Mouse (Mus musculus) kidney, adult 2 months (tissue): ENCODE measurements around the gene Tspan18. TPM values are rescaled to one million over a fixed set of nuclear protein-coding genes. Genes with fewer than 3 reads are reported as not detected.

Source experiments
- DNase-seq: peaks from one replicate; pipeline ENCODE4 v3.0.0; 2021
- H3K27ac ChIP-seq: fragments of 200-500 bp; 2 replicates; pipeline ENCODE4 v1.5.1; 2012; ENCODE audit warnings: low read depth, low read length, control low read depth, inconsistent platforms; ENCODE audit not compliant: insufficient read depth
- H3K27me3 ChIP-seq: fragments of 200-500 bp; replicated peaks from 2 replicates; pipeline ENCODE4 v1.6.1; 2012; ENCODE audit warnings: mild to moderate bottlenecking, moderate library complexity, low read length, inconsistent platforms; ENCODE audit not compliant: control insufficient read depth, insufficient read depth
- H3K36me3 ChIP-seq: fragments of 200-500 bp; 2 replicates; pipeline ENCODE4 v1.6.1; 2012; ENCODE audit warnings: mild to moderate bottlenecking, moderate library complexity, low read length, inconsistent platforms; ENCODE audit not compliant: control insufficient read depth, insufficient read depth
- H3K4me1 ChIP-seq: fragments of 200-500 bp; 2 replicates; pipeline ENCODE4 v1.6.1; 2011; ENCODE audit warnings: low read length; ENCODE audit not compliant: control insufficient read depth, insufficient read depth
- H3K4me3 ChIP-seq: fragments of 200-500 bp; 2 replicates; pipeline ENCODE4 v1.5.1; 2011; ENCODE audit warnings: mild to moderate bottlenecking, low read depth, low read length, control low read depth; ENCODE audit not compliant: insufficient read depth
- CTCF ChIP-seq: fragments of 200-500 bp; conservative IDR thresholded peaks from 2 replicates; pipeline ENCODE4 v1.5.1; 2011; ENCODE audit warnings: low read depth, mild to moderate bottlenecking, control low read depth, low read length, moderate library complexity, mixed read lengths; ENCODE audit not compliant: insufficient read depth, insufficient read length
- POLR2A ChIP-seq: fragments of 200-500 bp; IDR thresholded peaks from one replicate; pipeline ENCODE4 v1.6.1; 2011; ENCODE audit warnings: low read depth, low read length, control low read depth
- WGBS: fragments of 180-500 bp; shearing (Covaris S2); methylation state at CpG from one replicate; pipeline ENCODE4 v1.1.7; 2018; 5-methylcytosine and 5-hydroxymethylcytosine counted together
- polyA plus RNA-seq: library from polyadenylated mRNA; depleted of rRNA; stranded (reverse); fragments of >200 nt; gene quantifications from 2 replicates; pipeline ENCODE4 v1.2.3, GENCODE M21; 2012

Gene Tspan18
- polyA plus RNA-seq, 1 experiment, result 20.9 TPM

DNA sequence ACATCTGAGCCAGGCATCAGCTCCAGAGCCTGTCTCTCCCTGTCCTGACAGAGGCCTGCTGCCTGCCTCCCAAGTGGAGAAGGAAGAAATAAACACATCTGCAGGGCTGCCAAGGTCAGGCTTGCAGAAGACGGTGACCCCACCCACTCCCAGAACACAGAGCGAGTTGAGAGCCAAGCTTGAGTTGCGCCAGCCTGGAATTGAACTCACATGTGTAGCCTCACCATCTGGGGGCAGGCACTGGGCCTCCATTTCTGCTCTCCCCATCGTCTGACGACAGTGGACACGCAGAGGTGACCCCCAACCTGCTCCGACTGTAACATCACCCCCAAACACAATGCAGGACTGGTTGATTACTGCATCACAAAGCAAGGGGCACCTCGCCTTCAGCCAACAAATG, 12.4 kb downstream of the Tspan18 start:
- Histone ChIP-seq H3K27ac (no peak overlapping the region), H3K36me3 (no peaks in the 10 kb centered on the region), H3K4me3 (no peak overlapping the region), H3K27me3 (no peaks in the 10 kb centered on the region), H3K4me1 (no peaks in the 10 kb centered on the region)
- WGBS, result 75% methylated on average over 8 of the region's 8 CpGs
- TF ChIP-seq POLR2A, result no peak
- DNase-seq, result peak; percentile 34

DNA sequence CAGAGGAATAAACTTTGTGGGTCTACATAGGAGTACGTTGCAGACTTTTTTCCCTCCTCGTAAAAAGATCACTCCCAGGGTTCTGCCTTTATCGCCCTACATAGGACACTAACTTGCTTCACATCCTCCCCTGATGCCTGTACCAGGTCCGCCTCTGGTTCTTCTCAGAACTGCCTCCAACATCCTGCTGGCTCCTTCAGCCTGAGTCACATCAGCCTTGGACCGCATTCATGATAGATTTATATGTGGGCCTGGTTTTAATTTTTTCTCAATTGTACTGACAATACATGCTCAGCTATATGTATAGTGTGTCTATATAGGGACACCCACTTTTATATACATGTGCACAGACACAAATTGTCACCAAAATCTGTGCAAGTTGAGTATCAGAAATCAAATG, 14.0 kb downstream of the Tspan18 start:
- 82% methylated on average over 5 of the region's 5 CpGs for WGBS
- H3K27ac ChIP-seq, result no peak overlapping the region
- H3K4me1 ChIP-seq, result no peaks in the 10 kb centered on the region
- TF ChIP-seq CTCF, result no peak
- TF ChIP-seq POLR2A, result no peak
- DNase-seq, result no peak
- no peak overlapping the region for H3K4me3 ChIP-seq
- H3K36me3 ChIP-seq, result no peaks in the 10 kb centered on the region
- H3K27me3 ChIP-seq, result no peaks in the 10 kb centered on the region

DNA sequence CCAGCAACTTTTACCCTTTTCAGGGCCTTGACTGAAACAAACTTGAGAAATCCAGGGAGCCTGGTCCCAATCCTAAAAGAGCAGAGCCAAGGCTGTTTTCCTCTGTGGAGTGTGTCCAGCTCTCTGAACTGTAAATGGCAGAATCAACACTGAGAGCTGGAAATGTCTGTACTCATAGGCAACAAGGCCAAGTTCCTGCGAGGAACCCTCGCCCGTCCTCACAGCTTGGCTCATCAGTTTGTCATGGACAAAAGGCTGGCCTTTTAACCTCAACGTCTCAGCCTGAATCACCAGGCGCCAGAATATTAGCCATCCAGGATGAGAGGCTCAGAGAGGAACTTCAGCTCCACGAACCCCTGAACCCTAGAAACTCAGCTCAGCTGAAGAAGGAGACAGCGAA, 14.7 kb downstream of the Tspan18 start:
- Histone ChIP-seq H3K4me1 (no peaks in the 10 kb centered on the region), H3K27me3 (no peaks in the 10 kb centered on the region), H3K36me3 (no peaks in the 10 kb centered on the region), H3K4me3 (no peak overlapping the region), H3K27ac (no peak overlapping the region)
- TF ChIP-seq CTCF (no peak), POLR2A (no peak)
- peak; percentile 24 for DNase-seq
- WGBS, result 61% methylated on average over 7 of the region's 7 CpGs

DNA sequence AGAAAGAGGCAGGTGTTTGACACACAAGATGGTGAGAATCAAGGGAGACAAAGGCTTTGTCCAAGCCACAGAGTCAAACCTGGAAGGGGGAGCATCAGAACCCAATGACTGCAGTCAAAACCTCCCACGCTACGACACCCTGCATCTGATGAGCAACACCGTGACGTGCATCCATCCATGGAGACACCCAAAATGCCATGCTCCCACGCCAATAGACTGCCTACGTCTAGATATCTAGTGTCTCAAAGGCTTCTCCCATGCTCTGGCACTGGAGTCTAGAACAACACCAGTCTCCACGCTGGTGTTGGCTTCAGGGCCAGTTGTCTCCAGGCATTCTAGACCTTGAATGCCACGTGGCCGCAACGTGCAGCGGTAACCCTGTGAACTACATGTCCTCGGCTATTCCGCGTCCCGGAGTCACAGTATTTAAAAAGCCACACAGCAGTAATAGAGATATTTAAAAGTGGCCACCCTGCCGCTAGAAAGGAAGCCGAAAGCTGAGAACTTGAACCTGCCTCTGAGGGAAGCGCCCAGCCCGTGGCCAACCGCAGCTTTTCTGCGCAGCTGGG, 15.4 kb downstream of the Tspan18 start:
- H3K27me3 ChIP-seq, result no peaks in the 10 kb centered on the region
- H3K27ac ChIP-seq, result no peak overlapping the region
- no peak overlapping the region for H3K4me3 ChIP-seq
- DNase-seq, result no peak
- 71% methylated on average over 21 of the region's 21 CpGs for WGBS
- peaks cover 5% of the 10 kb centered on the region; the same call in 1 of the 2 replicates for H3K4me1 ChIP-seq
- no peaks in the 10 kb centered on the region for H3K36me3 ChIP-seq
- no peak for TF ChIP-seq CTCF

DNA sequence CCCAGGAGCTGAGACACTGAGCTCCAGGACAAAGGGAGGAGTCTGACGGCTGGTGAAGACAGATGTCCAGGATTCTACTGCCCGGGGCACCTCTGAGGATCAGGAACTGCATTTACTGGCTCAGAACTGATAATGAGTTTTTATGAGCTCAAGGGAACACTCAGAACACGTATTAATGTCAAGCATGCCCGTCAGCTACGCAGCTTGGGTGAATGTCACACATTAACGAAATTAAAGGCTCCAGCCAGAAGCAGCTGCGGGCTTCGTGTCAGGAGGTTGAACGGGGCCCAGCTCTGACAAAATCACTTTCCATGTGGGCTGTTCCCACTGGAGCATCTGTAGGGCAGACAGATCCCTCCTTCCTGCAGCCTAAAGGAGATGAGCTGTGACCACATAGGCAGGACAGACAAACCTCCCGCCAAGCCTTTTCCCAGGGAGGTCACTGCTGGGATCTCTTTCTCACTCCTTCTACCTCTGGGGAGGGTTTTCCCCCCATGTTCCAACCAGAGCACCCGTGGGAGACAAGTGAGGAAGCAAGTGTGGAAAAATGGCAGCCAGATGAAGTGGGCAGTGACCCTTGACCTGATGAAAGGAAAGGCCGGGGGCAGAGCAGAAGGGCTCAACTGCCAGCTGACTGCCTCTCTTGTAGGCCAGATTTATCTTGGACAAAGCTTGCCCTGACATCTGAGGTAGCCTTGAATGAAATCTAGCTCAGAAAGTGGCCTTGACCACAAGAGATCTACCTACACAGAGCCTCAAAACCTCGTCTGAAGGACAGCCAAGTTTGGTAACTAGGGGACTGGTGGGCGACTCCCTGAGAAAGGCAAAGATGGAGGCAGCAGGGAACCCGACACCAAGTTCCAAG, 20.3 kb downstream of the Tspan18 start:
- peak; percentile 71 for DNase-seq
- no peak overlapping the region for H3K4me3 ChIP-seq
- TF ChIP-seq CTCF (no peak), POLR2A (no peak)
- WGBS, result 34% methylated on average over 15 of the region's 15 CpGs
- peaks cover 5% of the 10 kb centered on the region; the same call in 1 of the 2 replicates for H3K4me1 ChIP-seq
- no peaks in the 10 kb centered on the region for H3K27me3 ChIP-seq
- no peaks in the 10 kb centered on the region for H3K36me3 ChIP-seq
- no peak overlapping the region for H3K27ac ChIP-seq

DNA sequence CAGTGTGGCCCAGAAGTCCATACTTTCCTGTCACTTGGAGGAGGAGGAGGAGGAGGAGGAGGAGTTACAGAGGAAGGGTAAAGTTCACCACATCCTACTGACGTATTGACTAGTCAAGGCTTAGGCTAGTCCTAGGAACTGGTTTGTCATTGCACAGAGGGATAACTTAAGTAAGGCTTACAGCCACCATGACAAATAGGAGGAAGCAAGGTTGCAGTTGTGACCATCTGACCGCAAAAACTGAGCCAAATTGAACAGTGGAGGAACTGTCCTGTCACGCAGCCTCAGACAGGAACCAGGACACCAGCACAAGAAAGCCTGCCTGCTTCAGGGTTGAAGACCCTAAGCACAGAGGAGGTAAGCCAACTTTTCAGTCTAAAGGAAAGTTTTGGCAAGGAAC, 21.8 kb downstream of the Tspan18 start:
- TF ChIP-seq POLR2A, result no peak
- TF ChIP-seq CTCF, result no peak
- Histone ChIP-seq H3K4me3 (no peak overlapping the region), H3K27me3 (no peaks in the 10 kb centered on the region), H3K4me1 (peaks cover 5% of the 10 kb centered on the region; the same call in 1 of the 2 replicates), H3K36me3 (no peaks in the 10 kb centered on the region), H3K27ac (no peak overlapping the region)
- WGBS, result 68% methylated on average over 3 of the region's 3 CpGs
- no peak for DNase-seq

- WGBS, result 82% methylated on average over 14 of the region's 14 CpGs
- DNase-seq, result peak; percentile 27
- H3K27ac ChIP-seq, result no peak overlapping the region
- TF ChIP-seq CTCF, result no peak
- TF ChIP-seq POLR2A, result no peak
- no peaks in the 10 kb centered on the region for H3K36me3 ChIP-seq
- H3K4me1 ChIP-seq, result peaks cover 5% of the 10 kb centered on the region; the same call in 1 of the 2 replicates
- no peaks in the 10 kb centered on the region for H3K27me3 ChIP-seq
- H3K4me3 ChIP-seq, result no peak overlapping the region
These were observed 24.4 kb downstream of the Tspan18 start for GRCm38 (mm10) chr2:93309724-93310413.
